Mouse (Mus musculus): ENCODE results near the gene Ifitm5.
"Not testable (repeated sequence)": the region's sequence is repeated elsewhere in the genome, so short reads cannot be mapped to it uniquely, and the experiment has no call there.

DNA sequence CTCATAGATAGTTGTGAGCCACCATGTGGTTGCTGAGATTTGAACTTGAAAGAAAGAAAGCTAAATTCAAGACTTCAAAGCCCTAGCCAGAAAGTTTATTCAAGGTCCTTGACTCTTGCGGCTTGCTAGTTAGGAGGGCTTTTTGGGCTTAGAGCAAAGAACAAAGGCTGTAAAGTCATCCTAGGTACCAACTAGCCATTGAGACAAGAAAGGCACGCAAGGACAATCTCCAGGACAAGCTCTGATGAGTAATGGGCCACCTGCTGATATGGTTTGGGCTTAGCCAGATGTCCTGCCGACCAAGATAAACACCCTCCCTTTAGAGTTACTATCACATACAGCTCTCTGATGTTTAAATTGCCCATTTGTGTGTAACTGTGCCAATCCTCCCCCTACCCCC is 18.6 kb upstream of the Ifitm5 start:
- TF ChIP-seq GATA1 (IDR thresholded peaks at IDR 0.05; ENCODE audit: borderline replicate concordance, low read length); FLI1 (IDR thresholded peaks at IDR 0.05; ENCODE audit: low read length): not testable (repeated sequence)

All from megakaryocyte, embryonic 14.5 days (primary cell).